Mouse (Mus musculus): ENCODE measurements around the gene Rflnb.

- TF ChIP-seq POLR2A (IDR thresholded peaks at IDR 0.05; ENCODE audit: extremely low read depth, insufficient read depth, low read length), result no peak
- TF ChIP-seq CTCF (IDR thresholded peaks at IDR 0.05; ENCODE audit: extremely low read depth, insufficient read depth, low read length), result no peak
Observed at GRCm38 (mm10) chr11:76015251-76015650, 12.3 kb downstream of the Rflnb start.
